Comparison of ENCODE assay signal across 10 mouse cellular contexts in the genomic region with DNA sequence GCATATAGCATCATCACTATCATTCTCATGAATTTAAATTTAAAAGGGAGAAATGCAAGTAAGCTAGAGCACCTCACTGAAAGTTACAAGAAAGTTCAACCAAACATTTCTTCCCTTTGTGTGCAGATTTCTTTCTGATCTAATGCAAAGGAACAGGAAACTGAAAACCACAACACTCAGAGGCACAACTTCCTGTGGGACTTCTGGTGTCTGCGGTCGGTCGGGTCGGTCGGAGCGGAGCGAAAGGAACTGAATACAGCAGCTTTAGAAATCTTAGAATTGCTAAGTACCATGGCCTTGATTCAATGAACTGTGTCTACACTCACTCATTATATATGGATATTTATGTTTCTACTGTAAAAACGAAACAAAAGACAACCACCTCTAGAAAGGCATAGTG.
DNase-seq lines count a peak whose midpoint lies in the region; ATAC-seq and TF ChIP-seq lines count a peak whose summit lies in the region.
"Had no signal": no experiment of that assay in that cellular context is flagged by ENCODE, and none has a peak within 500 bp of the region (broad histone marks: within the 10 kb centered on the region; RNA-seq: fewer than 3 reads in every experiment).

No protein-coding gene starts in this region.

- H3K9me3 ChIP-seq in lung, embryonic 14.5 days (ENCODE audit: low read depth, low read length): no peaks in the 10 kb centered on the region
- H3K9me3 ChIP-seq in lung, postnatal 0 days (ENCODE audit: low read length): no peaks in the 10 kb centered on the region
- no peaks in the 10 kb centered on the region for H3K9me3 ChIP-seq in intestine, postnatal 0 days (ENCODE audit: control insufficient read depth)

- TF ChIP-seq EP300 in lung, postnatal 0 days (IDR thresholded peaks at IDR 0.05): peak; percentile 83

- no peaks in the 10 kb centered on the region for H3K36me3 ChIP-seq in lung, embryonic 14.5 days (ENCODE audit: insufficient read depth)
- H3K36me3 ChIP-seq in lung, postnatal 0 days (ENCODE audit: insufficient read depth, low read length): no peaks in the 10 kb centered on the region
- no peaks in the 10 kb centered on the region for H3K36me3 ChIP-seq in intestine, postnatal 0 days (ENCODE audit: control insufficient read depth, insufficient read depth)

- no peak overlapping the region for H3K9ac ChIP-seq in lung, embryonic 14.5 days
- no peak overlapping the region for H3K9ac ChIP-seq in lung, postnatal 0 days (replicated peaks; ENCODE audit: low read depth)
- H3K9ac ChIP-seq in intestine, postnatal 0 days (ENCODE audit: low read depth, low read length): no peak overlapping the region
- H3K9ac ChIP-seq: liver, embryonic 14.5 days had no signal

- DNase-seq in gastrocnemius, adult 2 months: no peak
- no peak for DNase-seq in gastrocnemius, postnatal 10 days
- DNase-seq in lung, embryonic 14.5 days: peak; percentile 51
- DNase-seq in lung, adult 2 months: no peak
- peak; percentile 56 for DNase-seq in lung, postnatal 0 days (ENCODE audit: low spot score)
- DNase-seq in thymus, postnatal 25 days: peak; percentile 63
- DNase-seq in left cerebral cortex, adult 9 months (ENCODE audit: low spot score in 2 of 2): no peak
- DNase-seq: cerebellum, adult 2 months had no signal

- no peak for TF ChIP-seq POLR2A in lung, adult 2 months (IDR thresholded peaks at IDR 0.05; ENCODE audit: borderline replicate concordance, extremely low read depth, low read depth, low read length)

- 78% methylated on average over 8 of the region's 8 CpGs for WGBS in lung, embryonic 14.5 days
- 51% methylated on average over 8 of the region's 8 CpGs for WGBS in lung, adult 2 months
- WGBS in lung, postnatal 0 days: 64% methylated on average over 8 of the region's 8 CpGs
- WGBS in intestine, postnatal 0 days: 82% methylated on average over 8 of the region's 8 CpGs

- intact Hi-C loops in gastrocnemius, adult 2 months (cut with DNase I): loop anchor here (5.0 kb wide), 1 partner anchor 39 kb away; no protein-coding TSS in a partner anchor

- H3K4me1 ChIP-seq in lung, embryonic 14.5 days (ENCODE audit: insufficient read depth): peaks cover 4% of the 10 kb centered on the region; the same call in 1 of the 2 replicates
- peaks cover 8% of the 10 kb centered on the region; the same call in 1 of the 2 replicates for H3K4me1 ChIP-seq in lung, adult 2 months (ENCODE audit: control insufficient read depth, insufficient read depth, low read length)
- no peaks in the 10 kb centered on the region; the same call in 1 of the 2 replicates for H3K4me1 ChIP-seq in lung, postnatal 0 days (ENCODE audit: insufficient read depth, low read depth, low read length)
- no peaks in the 10 kb centered on the region for H3K4me1 ChIP-seq in intestine, postnatal 0 days (replicated peaks; ENCODE audit: control insufficient read depth, insufficient read depth, low read length)

- peak overlapping the region; percentile 24 for H3K4me3 ChIP-seq in gastrocnemius, adult 2 months
- no peak overlapping the region for H3K4me3 ChIP-seq in lung, embryonic 14.5 days (ENCODE audit: low read depth, low read length)
- H3K4me3 ChIP-seq in lung, adult 2 months (replicated peaks; ENCODE audit: extremely low read depth, low read depth, low read length): no peak overlapping the region
- H3K4me3 ChIP-seq in lung, postnatal 0 days (ENCODE audit: low read depth, low read length): no peak overlapping the region
- H3K4me3 ChIP-seq in intestine, postnatal 0 days (ENCODE audit: low read depth, low read length): no peak overlapping the region

- no peak for TF ChIP-seq CTCF in gastrocnemius, adult 2 months (IDR thresholded peaks at IDR 0.05)
- TF ChIP-seq CTCF in lung, embryonic 14.5 days (IDR thresholded peaks at IDR 0.05; ENCODE audit: low read depth): no peak
- no peak for TF ChIP-seq CTCF in lung, adult 2 months (IDR thresholded peaks at IDR 0.05; ENCODE audit: insufficient read depth, low read length)
- no peak for TF ChIP-seq CTCF in lung, postnatal 0 days (IDR thresholded peaks at IDR 0.05)
- no peak for TF ChIP-seq CTCF in intestine, postnatal 0 days (IDR thresholded peaks at IDR 0.05; ENCODE audit: low read depth)

- peak overlapping the region; percentile 43; the same call in 1 of the 2 replicates for H3K27ac ChIP-seq in gastrocnemius, adult 2 months
- H3K27ac ChIP-seq in lung, embryonic 14.5 days (ENCODE audit: low read depth): no peak overlapping the region; the same call in 1 of the 2 replicates
- H3K27ac ChIP-seq in lung, postnatal 0 days (ENCODE audit: low read length): 0 out of 2 replicates have a peak overlapping the region, but pooled peaks have one; percentile 52
- no peak overlapping the region for H3K27ac ChIP-seq in intestine, postnatal 0 days (ENCODE audit: low read depth, low read length)
- H3K27ac ChIP-seq: liver, embryonic 14.5 days had no signal

- no peak for ATAC-seq in lung, embryonic 14.5 days (ENCODE audit: insufficient read depth)
- no peak for ATAC-seq in lung, postnatal 0 days
- no peak for ATAC-seq in intestine, postnatal 0 days

- H3K4me2 ChIP-seq in lung, embryonic 14.5 days: peak overlapping the region; percentile 20
- H3K4me2 ChIP-seq in lung, postnatal 0 days (replicated peaks; ENCODE audit: low read depth, low read length): no peak overlapping the region
- H3K4me2 ChIP-seq in intestine, postnatal 0 days (replicated peaks; ENCODE audit: low read depth): no peak overlapping the region

- no peaks in the 10 kb centered on the region for H3K27me3 ChIP-seq in lung, embryonic 14.5 days (ENCODE audit: insufficient read depth, low read length)
- no peaks in the 10 kb centered on the region for H3K27me3 ChIP-seq in lung, postnatal 0 days (replicated peaks; ENCODE audit: insufficient read depth, low read length)
- no peaks in the 10 kb centered on the region for H3K27me3 ChIP-seq in intestine, postnatal 0 days (replicated peaks; ENCODE audit: control insufficient read depth, insufficient read depth, low read length)

Comparison
In these comparisons a context has a peak if more than half of its experiments do, and no peak if none do; other contexts are left out.
1. DNase-seq: peak in lung, embryonic 14.5 days (single experiment), lung, postnatal 0 days (single experiment) and thymus, postnatal 25 days (single experiment); none in gastrocnemius, adult 2 months (single experiment), gastrocnemius, postnatal 10 days (single experiment), lung, adult 2 months (single experiment) and left cerebral cortex, adult 9 months (0 of 2).
2. H3K27ac ChIP-seq: peak in gastrocnemius, adult 2 months (single experiment) and lung, postnatal 0 days (single experiment); none in lung, embryonic 14.5 days (single experiment) and intestine, postnatal 0 days (single experiment).